Mouse (Mus musculus): ENCODE results near the gene Pnma1.

Gene Pnma1

DNA sequence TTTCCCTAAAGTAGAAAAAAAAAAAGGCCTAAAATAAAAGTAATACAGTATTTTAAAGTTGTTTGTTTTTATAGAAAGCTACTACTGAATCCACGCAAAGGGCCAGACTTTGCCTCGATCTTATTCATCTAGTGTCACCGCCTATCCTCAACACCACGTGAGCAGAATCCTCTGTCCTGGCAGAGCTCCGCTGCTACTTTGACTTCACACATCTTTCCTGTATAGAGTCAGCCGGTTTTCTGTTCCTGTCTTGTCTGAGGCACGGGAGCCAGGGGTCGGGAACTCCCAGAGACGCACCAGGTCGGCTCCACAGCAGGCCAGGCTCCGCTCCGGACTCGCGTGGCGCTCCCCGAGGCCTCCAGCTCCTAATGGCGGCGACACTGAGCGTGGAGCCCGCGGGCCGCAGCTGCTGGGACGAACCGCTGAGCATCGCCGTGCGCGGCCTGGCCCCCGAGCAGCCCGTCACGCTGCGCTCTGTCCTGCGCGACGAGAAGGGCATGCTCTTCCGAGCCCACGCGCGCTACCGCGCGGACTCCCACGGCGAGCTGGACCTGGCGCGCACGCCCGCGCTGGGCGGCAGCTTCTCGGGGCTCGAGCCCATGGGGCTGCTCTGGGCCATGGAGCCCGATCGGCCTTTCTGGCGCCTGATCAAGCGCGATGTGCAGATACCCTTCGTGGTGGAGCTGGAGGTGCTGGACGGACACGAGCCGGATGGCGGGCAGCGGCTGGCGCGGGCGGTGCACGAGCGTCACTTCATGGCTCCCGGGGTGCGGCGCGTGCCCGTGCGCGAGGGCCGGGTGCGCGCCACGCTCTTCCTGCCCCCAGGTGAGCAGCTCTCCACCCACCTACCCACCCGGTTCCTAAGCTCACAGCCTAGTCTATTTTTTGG, 47.4 kb downstream of the Pnma1 start, which contains the start of gene Acot6:
Gene Acot6 (plus strand): TSS at position 51 of the 889 bp plus-strand sequence.
- DNase-seq = peak; percentile 43

DNA sequence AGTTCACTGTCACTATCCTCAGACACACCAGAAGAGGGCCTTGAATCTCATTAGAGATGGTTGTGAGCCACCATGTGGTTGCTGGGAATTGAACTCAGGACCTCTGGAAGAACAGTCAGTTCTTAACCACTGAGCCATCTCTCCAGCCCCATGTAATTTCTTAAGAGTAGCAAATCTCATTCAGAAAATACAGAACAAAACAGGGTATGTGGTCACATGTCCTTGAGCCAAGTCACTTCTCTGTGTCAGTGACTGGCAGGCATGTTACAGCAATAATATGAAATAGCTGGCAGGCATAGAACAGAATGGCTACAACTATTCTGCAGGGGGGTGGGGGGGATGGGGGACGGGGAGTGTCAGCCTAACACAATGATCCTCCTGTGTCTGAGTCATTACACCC, 48.2 kb downstream of the Pnma1 start:
- no peak for DNase-seq

DNA sequence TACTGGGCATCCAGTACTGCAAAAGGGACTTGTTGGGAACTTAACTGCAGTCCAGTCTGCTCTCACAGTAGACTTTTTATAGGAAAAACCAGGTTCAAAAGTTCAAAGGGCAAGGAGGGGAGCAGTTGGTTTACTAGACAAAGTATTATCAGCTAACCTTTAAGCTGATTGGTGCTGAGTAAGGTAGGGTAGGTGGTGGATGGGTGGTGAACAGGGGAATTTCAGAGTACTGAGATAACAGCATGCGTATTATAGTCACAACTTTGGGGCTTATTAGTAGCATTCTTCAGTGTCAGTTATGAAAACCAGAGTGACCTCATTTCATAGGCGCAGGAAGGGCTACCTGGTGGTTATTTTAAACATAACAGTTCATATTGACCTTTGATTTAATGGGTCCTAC, 48.7 kb downstream of the Pnma1 start:
- DNase-seq = no peak
